Mouse (Mus musculus) olfactory bulb, adult 2 months (tissue): Measurements from ENCODE around the gene Npb. TPM values are rescaled to one million over a fixed set of nuclear protein-coding genes. Genes with fewer than 3 reads are reported as not detected.
"Not testable (repeated sequence)": the region's sequence is repeated elsewhere in the genome, so short reads cannot be mapped to it uniquely, and the experiment has no call there.

Source experiments
- H3K27ac ChIP-seq: fragments of 200-500 bp; 2 replicates; pipeline ENCODE4 v1.5.1; 2012; ENCODE audit warnings: low read depth, low read length; ENCODE audit not compliant: insufficient read depth
- H3K4me1 ChIP-seq: fragments of 200-500 bp; 2 replicates; pipeline ENCODE4 v1.6.1; 2012; ENCODE audit warnings: low read length; ENCODE audit not compliant: control insufficient read depth, insufficient read depth
- H3K4me3 ChIP-seq: fragments of 200-500 bp; 2 replicates; pipeline ENCODE4 v1.5.1; 2012; ENCODE audit warnings: mild to moderate bottlenecking, low read depth, low read length, moderate library complexity; ENCODE audit not compliant: insufficient read depth
- CTCF ChIP-seq: fragments of 200-500 bp; IDR thresholded peaks from 2 replicates; pipeline ENCODE4 v1.5.1; 2012; ENCODE audit warnings: low read depth, mild to moderate bottlenecking, low read length, moderate library complexity; ENCODE audit not compliant: insufficient read depth
- POLR2A ChIP-seq: fragments of 200-500 bp; IDR thresholded peaks from 2 replicates; pipeline ENCODE4 v1.6.1; 2012; ENCODE audit warnings: mild to moderate bottlenecking, low read depth, low read length, moderate library complexity; ENCODE audit not compliant: insufficient read depth
- WGBS: fragments of 180-500 bp; shearing (Covaris S2); methylation state at CpG from one replicate; pipeline ENCODE4 v1.1.7; 2018; 5-methylcytosine and 5-hydroxymethylcytosine counted together
- polyA plus RNA-seq: library from polyadenylated mRNA; stranded (reverse); fragments of >200 nt; gene quantifications from 2 replicates; pipeline ENCODE4 v1.2.4, GENCODE M21; 2012; ENCODE audit warnings: low replicate concordance; ENCODE audit not compliant: missing spikeins, insufficient read depth, insufficient read length

Gene Npb
- polyA plus RNA-seq, result not detected in 2 replicates

DNA sequence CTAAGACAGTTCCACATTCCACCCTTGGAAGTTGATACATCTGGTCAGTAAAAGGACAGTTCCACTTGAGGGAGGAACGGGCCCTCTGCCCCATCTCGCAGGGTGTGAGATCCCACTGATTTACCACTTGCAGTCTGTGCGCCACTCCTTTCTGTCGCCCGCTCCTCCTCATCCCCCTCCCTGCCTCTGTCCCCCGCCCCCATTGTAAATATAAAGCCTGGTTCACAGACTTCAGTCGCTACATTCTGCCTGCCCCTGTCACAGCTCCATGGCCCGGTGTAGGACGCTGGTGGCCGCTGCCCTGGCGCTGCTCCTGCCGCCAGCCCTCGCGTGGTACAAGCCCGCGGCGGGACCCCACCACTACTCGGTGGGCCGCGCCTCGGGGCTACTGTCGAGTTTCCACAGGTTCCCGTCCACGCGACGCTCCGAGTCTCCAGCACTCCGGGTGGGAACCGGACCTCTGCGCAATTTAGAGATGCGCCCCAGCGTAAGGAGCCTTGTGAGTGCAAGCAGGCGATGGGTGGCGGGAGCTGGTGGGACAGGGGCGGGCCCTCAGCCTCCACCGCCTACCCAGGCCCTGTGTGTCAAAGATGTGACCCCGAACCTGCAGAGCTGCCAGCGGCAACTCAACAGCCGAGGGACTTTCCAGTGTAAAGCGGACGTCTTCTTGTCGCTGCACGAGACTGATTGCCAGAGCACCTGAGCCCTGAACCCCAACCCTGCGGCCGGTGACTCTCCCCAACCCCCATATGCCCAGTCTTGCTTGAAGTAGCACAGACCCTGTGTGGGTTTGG, at the start of gene Npb:
Npb (plus strand) TSS at position 237 of the 794 bp plus-strand sequence.
- WGBS, result 14% methylated on average over 45 of the region's 45 CpGs
- Histone ChIP-seq H3K4me1 (peaks cover 18% of the 10 kb centered on the region), H3K27ac (no peak within 1 kb of the TSS), H3K4me3 (no peak within 1 kb of the TSS)
- TF ChIP-seq POLR2A (no peak), CTCF (no peak)

DNA sequence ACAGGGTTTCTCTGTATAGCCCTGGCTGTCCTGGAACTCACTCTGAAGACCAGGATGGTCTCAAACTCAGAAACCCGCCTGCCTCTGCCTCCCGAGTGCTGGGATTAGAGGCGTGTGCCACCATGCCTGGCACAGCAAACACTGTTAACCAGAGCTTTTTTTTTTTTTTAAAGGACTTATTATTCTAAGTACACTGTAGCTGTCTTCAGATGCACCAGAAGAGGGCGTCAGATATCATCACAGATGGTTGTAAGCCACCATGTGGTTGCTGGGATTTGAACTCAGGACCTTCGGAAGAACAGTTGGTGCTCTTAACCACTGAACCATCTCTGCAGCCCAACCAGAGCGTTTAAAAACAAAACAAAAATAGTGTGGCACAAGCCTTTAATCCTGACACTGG, 49.4 kb upstream of the Npb start:
- 91% methylated on average over 6 of the region's 6 CpGs for WGBS
- H3K4me3 ChIP-seq, H3K4me1 ChIP-seq, H3K27ac ChIP-seq: not testable (repeated sequence)

DNA sequence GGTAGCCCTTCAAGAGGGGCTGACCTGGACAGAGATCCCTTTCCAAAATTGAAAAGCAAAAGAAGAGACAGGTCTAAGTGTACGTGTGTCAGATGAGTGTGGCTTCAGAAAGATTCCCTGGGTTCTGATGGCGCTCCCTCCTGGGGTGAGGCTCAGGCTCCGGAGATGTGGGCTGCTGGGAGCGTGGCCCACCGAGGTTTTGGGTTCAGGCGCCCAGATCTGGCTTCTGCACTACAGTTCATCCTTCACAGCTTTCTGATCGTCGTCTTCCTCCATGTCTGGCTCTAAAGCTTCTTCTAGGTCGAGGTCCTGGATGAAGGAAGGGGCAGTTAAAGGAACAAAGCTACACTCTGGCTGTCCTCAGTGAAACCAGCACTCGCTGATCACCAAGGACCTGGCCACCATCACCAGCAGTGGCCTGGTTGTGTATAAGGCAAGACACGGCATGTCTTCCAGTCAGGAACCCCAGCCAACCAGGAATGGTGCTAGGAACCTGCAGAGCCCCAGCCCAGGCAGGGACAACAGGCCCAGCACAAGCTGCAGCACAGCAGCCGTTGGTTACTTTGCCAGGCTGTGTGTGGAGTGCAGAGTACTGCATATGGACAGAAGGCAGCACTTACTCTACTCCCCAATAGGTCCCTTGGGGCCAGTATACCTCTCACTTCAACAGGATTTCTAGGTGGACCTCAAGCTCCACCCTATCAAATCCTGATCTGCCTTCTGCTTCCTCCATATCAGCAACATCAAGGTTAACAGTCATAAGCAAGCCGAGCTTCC, 47.1 kb upstream of the Npb start:
- 91% methylated on average over 13 of the region's 13 CpGs for WGBS

DNA sequence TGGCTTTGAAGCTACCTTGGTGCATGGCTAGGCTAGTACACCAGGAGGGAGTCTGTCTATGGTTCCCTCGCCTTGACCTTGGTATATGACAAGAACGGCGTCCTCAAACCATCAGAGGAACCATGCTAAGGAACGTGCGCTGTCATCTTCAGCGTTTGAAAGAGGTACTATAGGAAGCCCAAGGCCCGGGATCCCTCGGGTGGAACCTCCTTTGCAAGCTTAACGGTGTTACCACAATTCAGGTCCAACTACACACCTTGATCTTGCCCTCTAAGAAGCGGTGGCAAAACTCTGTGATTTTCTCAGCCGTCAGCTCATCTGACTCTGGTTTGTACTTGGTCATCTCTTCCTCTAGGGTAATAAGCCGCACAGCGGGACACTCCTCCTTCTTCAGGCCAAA, 45.3 kb upstream of the Npb start:
- no peak overlapping the region for H3K4me3 ChIP-seq
- no peak overlapping the region for H3K27ac ChIP-seq
- TF ChIP-seq POLR2A, result no peak
- no peak for TF ChIP-seq CTCF
- no peaks in the 10 kb centered on the region for H3K4me1 ChIP-seq
- 96% methylated on average over 13 of the region's 13 CpGs for WGBS

More for the DNA sequence above, 47.1 kb upstream of the Npb start:
- Histone ChIP-seq H3K4me3 (no peak overlapping the region), H3K4me1 (no peaks in the 10 kb centered on the region), H3K27ac (no peak overlapping the region)
- no peak for TF ChIP-seq CTCF
- TF ChIP-seq POLR2A, result no peak

DNA sequence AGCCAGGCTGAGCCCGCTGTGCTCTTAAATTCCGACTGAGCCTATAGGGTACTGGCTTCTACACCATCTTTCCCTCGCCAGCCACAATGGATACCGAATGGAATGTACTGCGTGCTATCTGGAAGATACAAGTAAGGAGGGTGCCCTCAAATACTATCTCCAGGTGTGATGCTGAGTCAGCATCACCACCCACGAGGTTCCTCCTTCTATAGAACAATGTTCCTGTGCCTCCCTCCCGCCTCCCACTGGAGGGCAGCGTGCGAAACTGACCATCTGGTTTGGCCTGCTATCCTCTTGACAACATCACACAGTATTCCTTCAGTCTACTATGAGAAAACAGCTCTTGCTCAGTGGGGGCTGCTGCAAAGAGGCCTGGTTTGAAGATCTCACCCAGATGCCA, 43.2 kb upstream of the Npb start:
- TF ChIP-seq POLR2A, result no peak
- no peak for TF ChIP-seq CTCF
- H3K4me1 ChIP-seq, result no peaks in the 10 kb centered on the region
- H3K27ac ChIP-seq, result no peak overlapping the region
- WGBS, result 79% methylated on average over 9 of the region's 9 CpGs
- H3K4me3 ChIP-seq, result no peak overlapping the region

DNA sequence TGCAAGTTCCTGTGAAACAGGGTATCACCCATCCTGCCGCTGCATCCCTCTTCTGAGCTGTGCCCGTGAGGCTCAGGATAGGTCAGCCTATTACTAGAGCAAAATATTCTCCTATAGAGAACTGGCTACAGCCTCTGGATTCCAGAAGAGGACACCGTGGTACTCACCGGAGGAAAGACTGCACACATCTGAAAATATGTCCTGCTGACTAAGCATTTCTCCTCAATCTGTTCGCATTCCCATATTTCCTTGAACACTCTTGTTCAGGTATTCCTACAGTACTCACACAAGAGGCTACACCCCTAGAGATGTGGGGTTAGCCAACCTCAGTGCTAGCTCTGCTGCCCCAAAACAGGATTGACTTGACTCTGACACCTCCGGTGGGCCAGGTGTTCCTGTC, 40.0 kb upstream of the Npb start:
- H3K4me1 ChIP-seq, result peaks cover 3% of the 10 kb centered on the region; the same call in 1 of the 2 replicates
- 92% methylated on average over 6 of the region's 6 CpGs for whole genome bisulfite sequencing
- no peak overlapping the region for H3K27ac ChIP-seq
- TF ChIP-seq CTCF (no peak), POLR2A (no peak)
- no peak overlapping the region for H3K4me3 ChIP-seq

DNA sequence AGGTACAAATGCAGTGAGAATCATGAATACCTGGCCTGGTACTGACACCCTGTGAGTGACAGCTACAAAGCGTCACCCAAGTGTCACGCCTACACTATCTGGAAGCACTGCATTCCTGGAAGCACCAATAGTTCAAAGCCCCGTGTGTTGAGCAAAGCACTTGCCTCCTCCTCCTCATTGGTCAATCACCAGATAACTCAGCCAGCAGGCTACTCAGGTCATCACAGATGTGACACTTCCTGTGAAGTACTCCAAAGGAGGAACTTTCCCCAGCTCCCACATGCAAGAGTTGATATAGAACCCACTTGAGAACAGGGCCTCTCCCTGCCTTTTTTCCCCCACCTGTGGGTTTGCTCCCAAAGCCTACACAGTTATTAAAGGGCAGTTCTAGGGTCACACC, 37.2 kb upstream of the Npb start:
- 76% methylated on average over 3 of the region's 3 CpGs for WGBS
- no peak for TF ChIP-seq POLR2A
- Histone ChIP-seq H3K27ac (no peak overlapping the region), H3K4me1 (peaks cover 3% of the 10 kb centered on the region; the same call in 1 of the 2 replicates), H3K4me3 (no peak overlapping the region)

DNA sequence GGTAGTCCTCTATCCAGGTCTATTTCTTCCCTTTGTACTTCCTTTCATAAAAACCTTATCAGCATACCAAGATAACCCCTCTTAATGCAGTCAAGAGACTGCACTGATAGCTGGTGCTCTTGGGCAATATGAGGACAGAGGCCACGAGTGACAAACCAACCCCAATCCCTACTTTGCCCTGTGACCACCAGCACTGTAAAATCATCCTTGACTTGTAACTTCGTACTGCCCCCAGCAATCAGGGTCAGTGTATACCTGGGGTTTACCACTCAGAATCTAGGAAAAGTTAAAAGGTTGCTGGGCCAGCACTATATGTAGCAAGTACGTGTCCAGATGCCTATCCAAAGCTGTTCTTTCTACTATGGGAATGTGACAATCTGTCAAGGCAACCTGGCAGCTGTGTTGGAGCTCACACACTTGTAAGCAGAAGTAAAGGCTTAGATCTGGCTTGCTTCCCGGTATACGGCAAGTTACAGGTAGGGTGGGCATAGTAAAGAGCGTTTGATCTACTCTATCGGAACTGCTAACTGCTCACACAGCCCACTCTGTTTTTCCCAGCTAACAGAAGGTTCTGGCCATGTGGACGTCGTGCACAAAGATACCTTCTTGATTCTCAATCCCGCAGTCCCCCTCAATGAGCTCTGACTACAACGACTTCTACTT, 36.4 kb upstream of the Npb start:
- WGBS, result 8% methylated on average over 11 of the region's 11 CpGs
- H3K27ac ChIP-seq, result no peak overlapping the region
- peaks cover 3% of the 10 kb centered on the region; the same call in 1 of the 2 replicates for H3K4me1 ChIP-seq
- TF ChIP-seq CTCF (no peak), POLR2A (no peak)
- peak overlapping the region; percentile 85 for H3K4me3 ChIP-seq

DNA sequence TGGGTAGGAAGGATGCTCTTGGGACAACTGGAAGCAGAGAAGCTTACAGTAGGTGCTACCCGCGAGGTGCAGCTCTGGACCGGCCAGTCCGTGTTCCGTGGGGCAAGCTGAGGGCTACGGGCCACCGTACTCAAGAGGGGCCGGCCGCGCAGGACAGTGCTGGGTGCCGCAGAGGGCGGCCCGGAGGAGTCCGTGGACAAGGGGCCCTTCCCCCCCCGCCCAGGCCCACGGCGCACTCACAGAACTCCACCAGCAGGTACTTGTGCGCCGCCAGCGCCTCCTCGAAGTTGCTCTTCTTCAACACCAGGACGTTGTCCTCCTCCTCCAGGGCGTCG, 35.9 kb upstream of the Npb start:
- no peak for TF ChIP-seq POLR2A
- TF ChIP-seq CTCF, result no peak
- H3K4me1 ChIP-seq, result peaks cover 3% of the 10 kb centered on the region; the same call in 1 of the 2 replicates
- 0% methylated on average over 24 of the region's 24 CpGs for WGBS
- 0 out of 2 replicates have a peak overlapping the region, but pooled peaks have one; percentile 36 for H3K27ac ChIP-seq
- peak overlapping the region; percentile 85 for H3K4me3 ChIP-seq
